Comparison of ENCODE assay signal across 18 mouse cellular contexts in genomic region chr14:103682633-103683390, GRCm38 (mm10). TPM values are rescaled to one million over a fixed set of nuclear protein-coding genes. Genes with fewer than 3 reads are reported as not detected.
DNase-seq lines count a peak whose midpoint lies in the region; ATAC-seq lines count a peak whose summit lies in the region.
"Had no signal": no experiment of that assay in that cellular context is flagged by ENCODE, and none has a peak within 500 bp of the region (broad histone marks: within the 10 kb centered on the region; RNA-seq: fewer than 3 reads in every experiment).

No protein-coding gene starts in this region.

- intact Hi-C loops in left cerebral cortex, postnatal 10 days (cut with DNase I), result no loop called here

- peaks cover 3% of the 10 kb centered on the region; the same call in 1 of the 2 replicates for H3K36me3 ChIP-seq in forebrain, embryonic 11.5 days (ENCODE audit: control insufficient read depth, insufficient read depth, low read length)
- peaks cover 14% of the 10 kb centered on the region for H3K36me3 ChIP-seq in forebrain, embryonic 14.5 days (ENCODE audit: control insufficient read depth, insufficient read depth, low read length)
- H3K36me3 ChIP-seq in forebrain, embryonic 15.5 days, result peaks cover 14% of the 10 kb centered on the region
- peaks cover 7% of the 10 kb centered on the region for H3K36me3 ChIP-seq in midbrain, embryonic 16.5 days (ENCODE audit: control insufficient read depth, insufficient read depth, low read length)
- no peaks in the 10 kb centered on the region for H3K36me3 ChIP-seq in kidney, embryonic 14.5 days (ENCODE audit: control insufficient read depth, insufficient read depth, low read length)
- H3K36me3 ChIP-seq: limb, embryonic 10.5 days; liver, embryonic 13.5 days had no signal

- no peak for DNase-seq in forebrain, embryonic 11.5 days (ENCODE audit: low spot score)
- no peak for DNase-seq in forebrain, embryonic 14.5 days (ENCODE audit: low spot score)
- DNase-seq in left cerebral cortex, adult 11 months (ENCODE audit: low spot score), result peak; percentile 72
- no peak for DNase-seq in left cerebral cortex, postnatal 10 days (ENCODE audit: extremely low spot score in 1 of 2, low spot score in 2 of 2)
- DNase-seq in gastrocnemius, adult 18-20 months (ENCODE audit: low spot score), result no peak
- DNase-seq: adrenal gland, adult 8-10 months; cerebellum, postnatal 36 days; heart, adult 2 months; kidney, adult 18-20 months; kidney, postnatal 36 days; liver, embryonic 13.5 days had no signal

- WGBS in forebrain, embryonic 11.5 days, result 62% methylated on average over 9 of the region's 9 CpGs
- WGBS in forebrain, embryonic 14.5 days, result 36% methylated on average over 9 of the region's 9 CpGs
- 42% methylated on average over 9 of the region's 9 CpGs for WGBS in forebrain, embryonic 15.5 days
- WGBS in midbrain, embryonic 16.5 days, result 25% methylated on average over 9 of the region's 9 CpGs
- WGBS in kidney, embryonic 14.5 days, result 83% methylated on average over 9 of the region's 9 CpGs

- H3K4me2 ChIP-seq in forebrain, embryonic 11.5 days (ENCODE audit: low read depth, low read length, severe bottlenecking), result no peak overlapping the region
- no peak overlapping the region for H3K4me2 ChIP-seq in forebrain, embryonic 14.5 days (ENCODE audit: low read length)
- no peak overlapping the region for H3K4me2 ChIP-seq in forebrain, embryonic 15.5 days (replicated peaks)
- H3K4me2 ChIP-seq in midbrain, embryonic 16.5 days (ENCODE audit: low read length), result no peak overlapping the region
- H3K4me2 ChIP-seq in kidney, embryonic 14.5 days (replicated peaks; ENCODE audit: low read depth, low read length), result no peak overlapping the region
- H3K4me2 ChIP-seq: liver, embryonic 13.5 days; neural tube, embryonic 12.5 days had no signal

- no peak overlapping the region for H3K4me3 ChIP-seq in forebrain, embryonic 11.5 days (ENCODE audit: low read depth, low read length)
- no peak overlapping the region for H3K4me3 ChIP-seq in forebrain, embryonic 14.5 days (ENCODE audit: low read depth, low read length)
- no peak overlapping the region for H3K4me3 ChIP-seq in forebrain, embryonic 15.5 days
- H3K4me3 ChIP-seq in midbrain, embryonic 16.5 days (ENCODE audit: low read depth, low read length), result no peak overlapping the region
- no peak overlapping the region for H3K4me3 ChIP-seq in kidney, embryonic 14.5 days (ENCODE audit: low read length)
- H3K4me3 ChIP-seq: heart, adult 2 months; limb, embryonic 10.5 days; liver, embryonic 13.5 days; neural tube, embryonic 12.5 days had no signal

- no peak overlapping the region for H3K9ac ChIP-seq in forebrain, embryonic 11.5 days (ENCODE audit: low read length)
- H3K9ac ChIP-seq in forebrain, embryonic 14.5 days (ENCODE audit: low read length), result no peak overlapping the region
- H3K9ac ChIP-seq in forebrain, embryonic 15.5 days (replicated peaks), result no peak overlapping the region
- H3K9ac ChIP-seq in midbrain, embryonic 16.5 days (ENCODE audit: low read depth, low read length), result no peak overlapping the region
- no peak overlapping the region for H3K9ac ChIP-seq in kidney, embryonic 14.5 days (ENCODE audit: low read depth, low read length)
- H3K9ac ChIP-seq: liver, embryonic 13.5 days; neural tube, embryonic 12.5 days had no signal

- no peaks in the 10 kb centered on the region for H3K9me3 ChIP-seq in forebrain, embryonic 11.5 days (ENCODE audit: control insufficient read depth, low read length)
- no peaks in the 10 kb centered on the region for H3K9me3 ChIP-seq in forebrain, embryonic 14.5 days (replicated peaks; ENCODE audit: control insufficient read depth, low read length)
- no peaks in the 10 kb centered on the region for H3K9me3 ChIP-seq in forebrain, embryonic 15.5 days
- H3K9me3 ChIP-seq in midbrain, embryonic 16.5 days (replicated peaks; ENCODE audit: control insufficient read depth, low read length, poor library complexity, severe bottlenecking), result no peaks in the 10 kb centered on the region
- no peaks in the 10 kb centered on the region for H3K9me3 ChIP-seq in kidney, embryonic 14.5 days (ENCODE audit: control insufficient read depth, low read length)
- H3K9me3 ChIP-seq: limb, embryonic 10.5 days; liver, embryonic 13.5 days; neural tube, embryonic 12.5 days had no signal

- peaks cover 8% of the 10 kb centered on the region; the same call in 1 of the 2 replicates for H3K4me1 ChIP-seq in forebrain, embryonic 11.5 days (replicated peaks; ENCODE audit: control insufficient read depth, insufficient read depth, low read length)
- H3K4me1 ChIP-seq in forebrain, embryonic 14.5 days (ENCODE audit: control insufficient read depth, insufficient read depth, low read length), result peaks cover 42% of the 10 kb centered on the region
- peaks cover 52% of the 10 kb centered on the region for H3K4me1 ChIP-seq in forebrain, embryonic 15.5 days
- H3K4me1 ChIP-seq in midbrain, embryonic 16.5 days (ENCODE audit: control insufficient read depth, insufficient read depth, low read length), result peaks cover 49% of the 10 kb centered on the region
- H3K4me1 ChIP-seq in kidney, embryonic 14.5 days (ENCODE audit: control insufficient read depth, insufficient read depth, low read length), result peaks cover 8% of the 10 kb centered on the region; the same call in 1 of the 2 replicates
- H3K4me1 ChIP-seq: limb, embryonic 10.5 days; liver, embryonic 13.5 days had no signal

- 0 out of 2 replicates have a peak, but pooled peaks have one; percentile 17 for ATAC-seq in forebrain, embryonic 11.5 days (replicated peaks; ENCODE audit: low FRiP score)
- ATAC-seq in forebrain, embryonic 14.5 days, result no peak
- no peak for ATAC-seq in forebrain, embryonic 15.5 days (replicated peaks)
- peak; percentile 30; the same call in 1 of the 2 replicates for ATAC-seq in midbrain, embryonic 16.5 days
- ATAC-seq in kidney, embryonic 14.5 days (ENCODE audit: low FRiP score, low TSS enrichment), result no peak
- ATAC-seq: lung, postnatal 0 days had no signal

- no peak overlapping the region; the same call in 1 of the 2 replicates for H3K27ac ChIP-seq in forebrain, embryonic 11.5 days (ENCODE audit: low read depth, low read length)
- no peak overlapping the region for H3K27ac ChIP-seq in forebrain, embryonic 14.5 days (ENCODE audit: low read depth, low read length)
- peak overlapping the region; percentile 36; the same call in 1 of the 2 replicates for H3K27ac ChIP-seq in forebrain, embryonic 15.5 days (replicated peaks)
- no peak overlapping the region for H3K27ac ChIP-seq in midbrain, embryonic 16.5 days (ENCODE audit: low read length)
- H3K27ac ChIP-seq in kidney, embryonic 14.5 days (ENCODE audit: low read depth, low read length), result no peak overlapping the region
- H3K27ac ChIP-seq: heart, adult 2 months; limb, embryonic 10.5 days; liver, embryonic 13.5 days; neural tube, embryonic 12.5 days had no signal

- H3K27me3 ChIP-seq in forebrain, embryonic 11.5 days (ENCODE audit: control insufficient read depth, insufficient read depth, low read length), result no peaks in the 10 kb centered on the region
- no peaks in the 10 kb centered on the region for H3K27me3 ChIP-seq in forebrain, embryonic 14.5 days (replicated peaks; ENCODE audit: control insufficient read depth, insufficient read depth, low read length)
- H3K27me3 ChIP-seq in forebrain, embryonic 15.5 days, result no peaks in the 10 kb centered on the region
- no peaks in the 10 kb centered on the region for H3K27me3 ChIP-seq in midbrain, embryonic 16.5 days (ENCODE audit: control insufficient read depth, insufficient read depth, low read depth, low read length)
- no peaks in the 10 kb centered on the region for H3K27me3 ChIP-seq in kidney, embryonic 14.5 days (ENCODE audit: control insufficient read depth, insufficient read depth, low read length)
- H3K27me3 ChIP-seq: liver, embryonic 13.5 days; neural tube, embryonic 12.5 days had no signal

RNA-seq across cellular contexts. Expression of gene Slain1, which starts 32.8 kb away (rescaled TPM):
- 17.1 and 23.2 TPM in 2 replicates for polyA plus RNA-seq in forebrain, embryonic 11.5 days (2014; fragmentation: Nextera tagmentation; extraction: Ambion mirVana)
- polyA plus RNA-seq in forebrain, embryonic 14.5 days (2014; fragmentation: Nextera tagmentation; extraction: Ambion mirVana), result 23.5 and 27.1 TPM in 2 replicates
- total RNA-seq in left cerebral cortex, postnatal 10 days (2021), result 10 to 100 TPM; 61.2 to 63.0 TPM
- 31.8 and 35.9 TPM in 2 replicates for polyA plus RNA-seq in forebrain, embryonic 15.5 days (2015; fragmentation: Nextera tagmentation; extraction: Ambion mirVana)
- polyA plus RNA-seq in midbrain, embryonic 16.5 days (2015; fragmentation: Nextera tagmentation; extraction: Ambion mirVana), result 13.0 and 15.4 TPM in 2 replicates
- polyA plus RNA-seq in kidney, embryonic 14.5 days (2014; fragmentation: Nextera tagmentation; extraction: Ambion mirVana), result 4.0 and 5.8 TPM in 2 replicates
- not detected for total RNA-seq in gastrocnemius, adult 18-20 months (2021)
- polyA plus RNA-seq: C2C12 had no signal

Comparison
In these comparisons a context has a peak if more than half of its experiments do, and no peak if none do; other contexts are left out.
1. ATAC-seq: peak in forebrain, embryonic 11.5 days (single experiment) and midbrain, embryonic 16.5 days (single experiment); none in forebrain, embryonic 14.5 days (single experiment), forebrain, embryonic 15.5 days (single experiment) and kidney, embryonic 14.5 days (single experiment).